Mouse (Mus musculus) left cerebral cortex, adult 8-10 months (tissue): ENCODE results near the gene Fto. TPM values are rescaled to one million over a fixed set of nuclear protein-coding genes. Genes with fewer than 3 reads are reported as not detected.

Source experiments
- DNase-seq, 2 experiments: peaks; one replicate each; pipeline ENCODE4 v3.0.0; 2022; ENCODE audit warnings: low spot score in 2 of 2
- total RNA-seq, 4 experiments: library from RNA; stranded (reverse); gene quantifications; 2 replicates each; pipeline ENCODE4 v1.2.4; 2022

Gene Fto
- total RNA-seq, 4 experiments from 2014 or later = 155 to 180 (median 173) TPM

DNA sequence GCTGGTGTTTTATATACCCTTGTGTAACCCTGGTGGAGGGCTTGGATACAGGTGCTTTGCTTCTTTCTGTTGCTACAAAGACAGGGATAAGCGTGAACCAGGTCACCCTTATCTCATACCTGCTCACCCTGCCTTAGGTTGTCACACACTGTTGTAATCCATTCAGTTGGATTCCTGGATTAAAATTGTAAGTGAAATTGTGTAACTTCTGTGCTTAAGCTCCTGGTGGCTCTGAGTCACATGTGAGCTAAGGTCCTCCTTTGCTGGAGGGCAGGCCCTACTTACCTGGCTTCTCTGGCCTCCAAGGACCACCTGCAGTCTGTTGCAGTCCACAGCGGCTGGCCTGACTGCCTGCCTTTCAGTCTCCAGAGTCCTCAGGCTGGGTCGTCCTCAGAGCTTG, 71.1 kb downstream of the Fto start:
- no peak for DNase-seq

DNA sequence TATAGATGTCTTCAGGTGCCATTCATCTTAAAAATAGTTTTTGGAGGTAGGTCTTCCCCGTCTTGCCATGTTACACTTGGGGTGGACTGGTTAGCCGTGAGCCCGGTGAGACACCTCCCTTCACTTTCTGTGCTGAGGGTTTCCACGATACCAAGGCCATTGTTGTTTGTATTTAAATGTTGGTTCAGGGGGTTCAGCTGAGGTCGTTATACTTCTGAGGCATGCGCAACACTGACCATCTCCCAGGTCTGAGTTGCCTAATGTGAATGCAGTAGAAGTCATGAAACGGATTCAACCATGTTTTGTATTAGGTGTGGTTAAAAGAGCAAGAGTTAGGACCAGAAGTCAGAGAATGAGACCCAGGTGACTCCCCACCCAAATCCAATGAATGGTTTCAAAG, 72.5 kb downstream of the Fto start:
- no peak for DNase-seq

DNA sequence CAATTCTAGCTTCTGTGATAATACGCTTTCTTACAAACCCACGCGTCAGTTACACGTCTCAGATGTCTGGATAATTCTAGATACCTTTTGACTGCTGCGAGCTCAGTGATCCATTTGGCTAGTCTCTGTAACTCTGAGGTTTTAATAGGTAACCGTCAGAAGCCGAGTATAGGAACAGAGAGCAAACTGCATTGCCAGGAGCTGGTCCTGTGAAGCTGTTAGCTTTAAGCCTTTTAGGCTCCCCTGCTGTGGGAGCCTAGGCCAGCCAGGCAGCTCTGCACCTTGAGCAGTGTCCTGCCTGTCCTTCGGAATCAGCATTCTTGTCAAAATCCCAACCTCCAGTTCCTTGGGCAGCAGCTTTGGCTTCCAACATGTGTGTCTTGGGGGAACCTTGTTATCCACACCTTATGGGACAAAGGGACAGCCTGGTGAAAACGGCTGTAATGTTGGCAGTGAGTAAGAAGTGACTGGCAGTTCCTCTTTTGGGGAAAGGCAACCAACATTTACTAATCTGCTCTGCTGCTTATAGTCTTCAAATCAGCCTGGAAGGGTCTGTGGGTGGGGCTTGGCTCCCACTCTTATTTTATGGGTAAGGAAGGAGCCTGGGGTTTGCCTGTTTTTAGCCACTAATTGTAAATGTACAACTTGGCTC, 77.2 kb downstream of the Fto start:
- no peak for DNase-seq

DNA sequence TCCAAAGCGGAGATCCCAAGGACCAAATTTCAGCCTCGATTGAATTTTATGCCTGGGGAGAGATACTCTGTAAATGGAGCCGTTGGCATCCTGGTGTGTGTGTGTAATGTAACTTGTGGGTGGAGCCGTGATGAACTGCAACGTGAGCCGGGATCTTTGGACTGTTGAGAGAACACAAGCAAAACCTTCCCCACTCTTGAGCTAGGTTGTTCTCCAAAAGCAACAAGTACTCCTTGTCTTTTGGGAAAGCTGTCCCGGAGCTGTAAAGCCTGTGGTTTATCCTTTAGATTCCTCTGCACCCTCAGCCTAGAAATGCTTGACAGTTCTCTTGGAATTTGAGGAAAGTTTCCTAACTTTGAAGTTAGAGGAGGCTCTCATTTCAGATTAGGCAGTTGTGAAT, 78.9 kb downstream of the Fto start:
- no peak for DNase-seq

DNA sequence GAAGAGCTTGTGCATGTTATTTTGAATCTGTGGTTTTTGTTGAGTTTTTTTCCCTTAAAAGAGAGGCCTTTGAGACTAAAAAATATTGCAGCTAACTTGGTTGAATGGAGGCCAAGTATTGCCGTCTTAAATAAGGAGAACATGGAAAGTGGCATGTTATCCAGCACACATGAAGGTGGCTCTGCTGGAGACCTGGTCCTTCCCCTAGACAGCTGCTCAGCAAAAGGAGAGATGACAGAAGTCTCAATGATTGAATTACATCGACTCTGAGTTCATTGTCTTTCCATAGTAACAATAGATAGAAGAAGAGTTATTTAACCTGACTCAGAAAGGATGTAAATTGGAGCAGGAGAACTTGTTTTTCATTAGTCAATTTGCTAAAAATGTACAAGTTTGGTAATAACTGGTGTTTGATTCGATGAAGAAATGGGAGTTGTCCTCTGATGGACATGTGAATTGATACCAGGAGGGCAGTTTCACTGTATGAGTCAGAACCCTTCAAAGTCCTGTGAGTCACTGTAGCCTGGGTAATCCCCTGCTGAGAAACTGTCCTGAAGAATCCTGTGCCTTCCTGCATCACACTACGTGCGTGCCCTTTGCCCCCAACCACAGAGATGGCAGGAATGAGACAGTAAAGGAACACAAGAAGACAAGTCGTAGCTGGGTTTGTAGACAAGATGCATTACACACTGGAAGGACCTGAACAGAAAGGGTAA, 82.2 kb downstream of the Fto start:
- no peak for DNase-seq

DNA sequence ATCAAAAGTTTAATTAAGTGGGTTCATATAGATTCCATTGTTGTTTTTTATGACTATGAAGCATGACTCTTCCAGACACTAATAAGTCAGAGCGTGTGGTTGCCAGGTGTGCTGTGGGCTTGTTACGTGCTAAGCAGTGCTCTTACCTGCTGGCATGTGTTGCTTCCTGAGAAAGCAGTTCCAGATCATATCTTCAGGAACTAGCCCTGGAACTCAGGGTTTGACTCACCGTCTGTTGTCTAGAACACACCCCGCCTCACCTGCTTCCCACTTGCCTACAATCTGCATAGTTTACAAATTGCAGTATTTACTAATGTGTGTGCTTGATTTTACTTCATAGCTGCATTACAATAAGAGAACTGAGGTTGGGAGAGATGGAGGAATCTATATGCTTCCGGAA, 84.7 kb downstream of the Fto start:
- DNase-seq = no peak

DNA sequence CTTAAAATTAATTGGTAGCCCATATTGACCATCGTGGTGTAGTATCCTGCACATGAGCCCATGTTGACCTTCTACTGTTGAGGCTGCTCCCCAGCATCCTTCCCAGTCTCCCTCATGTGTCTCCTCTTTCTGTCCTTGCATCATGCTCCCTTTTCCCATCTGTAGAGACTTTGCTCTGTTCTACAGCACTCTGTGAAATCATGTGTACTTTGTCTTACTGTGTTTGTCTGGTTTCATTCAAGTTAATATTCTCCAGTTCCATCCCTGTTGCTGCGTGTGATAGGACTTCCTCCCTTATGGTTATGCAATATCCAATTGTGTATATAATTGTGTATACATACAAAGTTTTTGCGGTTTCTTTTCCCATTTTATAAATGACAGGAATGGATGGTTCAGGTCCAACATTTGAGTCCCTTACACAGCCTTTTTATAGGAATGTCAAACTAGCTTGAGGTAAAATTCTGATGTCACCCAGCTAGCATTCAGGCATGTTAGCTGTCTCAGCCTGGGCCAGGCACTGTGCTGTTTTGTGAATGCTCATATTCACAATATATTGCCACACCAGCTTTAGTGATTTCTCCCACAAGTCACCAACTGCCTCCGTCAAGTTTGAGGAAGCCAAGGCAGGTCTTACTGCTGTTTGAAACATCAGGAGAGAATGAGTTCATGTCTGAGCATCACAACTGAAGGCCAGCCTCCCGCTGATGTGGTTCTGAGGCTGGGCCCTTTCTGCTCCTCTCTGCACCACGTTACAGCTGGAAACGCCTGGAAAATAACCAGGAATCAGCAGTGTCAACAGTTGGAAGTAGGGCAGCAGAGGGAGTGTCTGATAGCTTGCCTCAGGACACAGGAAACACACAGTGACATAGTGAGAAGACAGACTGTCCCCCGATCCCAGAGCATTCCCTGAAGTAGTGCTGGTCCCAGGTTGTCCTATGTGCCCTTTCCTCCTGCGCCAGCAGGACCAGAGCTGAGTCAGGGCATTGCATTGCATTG, 90.0 kb downstream of the Fto start:
- DNase-seq = no peak

DNA sequence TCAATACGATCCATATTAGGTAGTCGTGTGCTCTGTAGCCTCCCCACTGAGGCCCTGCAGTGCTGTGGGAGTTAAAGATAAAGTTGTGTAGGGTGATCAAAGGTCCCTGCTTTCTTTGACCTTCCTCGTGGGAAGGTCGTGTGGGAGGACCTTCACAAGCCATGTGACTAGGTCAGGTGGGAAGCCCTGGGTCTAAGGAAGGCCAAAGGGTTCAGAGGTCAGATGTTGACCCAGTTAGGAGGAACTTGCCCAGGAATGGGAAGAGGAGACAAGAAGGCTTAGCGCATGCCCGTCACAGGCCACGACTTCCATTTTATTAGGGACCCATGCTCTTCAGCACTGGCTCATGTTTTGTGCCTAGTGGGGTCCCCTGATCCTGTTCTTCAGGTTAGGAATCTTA, 91.0 kb downstream of the Fto start:
- DNase-seq = no peak

DNA sequence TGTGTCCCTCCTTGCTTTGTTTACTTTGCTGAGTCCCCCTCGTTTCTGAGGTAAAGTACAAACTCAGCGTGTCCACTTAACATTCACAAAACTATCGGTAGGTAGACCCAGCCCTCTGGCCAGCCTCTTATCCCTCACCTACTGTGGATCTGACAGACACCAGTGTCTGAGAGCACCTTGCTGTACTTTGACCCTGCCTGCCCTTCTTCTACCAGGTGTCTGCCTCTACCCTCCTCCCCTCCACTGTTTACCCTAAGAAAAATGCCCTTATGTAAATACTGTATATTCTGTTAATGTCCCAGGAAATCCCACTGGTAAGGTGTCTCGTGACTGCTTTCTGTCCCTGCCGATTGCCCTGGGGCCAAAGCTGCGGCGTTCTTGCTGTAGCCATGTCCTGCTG, 91.8 kb downstream of the Fto start:
- no peak for DNase-seq

DNA sequence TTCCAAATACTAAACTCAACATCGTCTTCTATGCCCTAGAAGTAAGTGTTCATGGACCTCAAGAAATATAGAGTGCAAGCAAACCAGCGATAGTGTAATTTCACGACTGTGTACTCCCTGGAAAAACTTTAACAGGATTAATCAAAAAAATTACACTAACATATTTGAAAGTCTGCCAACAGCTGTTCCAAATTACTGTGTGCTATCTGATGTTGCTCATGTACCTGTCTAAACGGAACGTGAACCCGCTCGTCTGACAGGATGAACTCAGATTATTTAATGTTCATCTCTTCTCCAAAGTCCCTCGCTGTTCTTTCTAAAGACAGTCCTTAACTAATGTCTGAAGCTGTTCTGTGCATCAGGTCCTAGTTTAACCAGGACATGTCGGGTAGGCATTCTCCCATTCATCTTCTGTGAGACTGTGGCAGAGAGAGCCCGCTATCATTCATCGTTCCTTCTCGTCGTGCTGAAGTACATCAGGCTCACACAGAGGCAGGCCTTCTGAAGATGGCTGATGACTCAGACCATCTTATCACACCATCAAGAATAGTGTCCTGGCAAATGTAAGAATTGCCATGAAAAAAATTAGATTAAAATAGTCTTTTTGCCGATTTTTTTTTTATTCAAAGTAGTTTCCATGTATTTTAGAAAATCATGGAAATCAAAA, 93.4 kb downstream of the Fto start:
- no peak for DNase-seq

DNA sequence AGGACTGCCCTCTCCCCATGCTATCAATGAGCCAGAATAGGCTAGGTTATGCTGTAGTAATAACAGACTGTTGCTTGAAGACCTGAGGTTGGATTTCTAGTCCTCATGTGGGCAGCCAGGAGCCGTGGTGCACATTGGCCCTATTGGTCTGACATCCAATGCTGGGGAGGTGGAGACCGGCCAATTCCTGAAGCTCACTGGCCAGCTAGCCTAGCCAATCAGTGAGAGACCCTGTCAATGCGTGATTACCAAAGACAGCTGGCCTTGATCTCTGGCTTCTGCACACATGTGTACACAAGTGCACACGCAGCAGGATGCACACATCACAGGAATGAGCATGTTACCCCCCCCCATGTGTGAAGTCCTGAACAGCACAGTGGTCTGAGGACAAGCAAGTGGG, 94.6 kb downstream of the Fto start:
- DNase-seq = no peak

DNA sequence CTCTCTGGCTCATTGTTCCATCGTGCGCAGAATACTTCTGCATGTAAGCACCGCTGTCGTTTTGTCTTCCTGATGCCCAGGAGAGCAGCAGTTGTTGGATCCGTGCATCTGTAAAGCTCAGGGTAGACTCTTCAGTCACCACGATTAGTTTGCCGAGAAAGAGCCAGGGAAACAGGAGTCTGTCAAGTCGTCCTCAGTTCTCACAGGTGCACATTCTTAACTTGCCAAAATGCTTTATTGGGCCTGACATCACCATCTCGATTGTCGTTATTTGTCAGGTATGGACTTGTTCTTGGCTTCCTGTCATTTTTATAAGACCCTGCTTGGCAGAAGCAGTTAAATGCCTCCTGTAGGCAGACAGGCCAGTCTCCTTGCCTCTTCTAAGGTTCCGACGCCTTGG, 96.7 kb downstream of the Fto start:
- no peak for DNase-seq

DNA sequence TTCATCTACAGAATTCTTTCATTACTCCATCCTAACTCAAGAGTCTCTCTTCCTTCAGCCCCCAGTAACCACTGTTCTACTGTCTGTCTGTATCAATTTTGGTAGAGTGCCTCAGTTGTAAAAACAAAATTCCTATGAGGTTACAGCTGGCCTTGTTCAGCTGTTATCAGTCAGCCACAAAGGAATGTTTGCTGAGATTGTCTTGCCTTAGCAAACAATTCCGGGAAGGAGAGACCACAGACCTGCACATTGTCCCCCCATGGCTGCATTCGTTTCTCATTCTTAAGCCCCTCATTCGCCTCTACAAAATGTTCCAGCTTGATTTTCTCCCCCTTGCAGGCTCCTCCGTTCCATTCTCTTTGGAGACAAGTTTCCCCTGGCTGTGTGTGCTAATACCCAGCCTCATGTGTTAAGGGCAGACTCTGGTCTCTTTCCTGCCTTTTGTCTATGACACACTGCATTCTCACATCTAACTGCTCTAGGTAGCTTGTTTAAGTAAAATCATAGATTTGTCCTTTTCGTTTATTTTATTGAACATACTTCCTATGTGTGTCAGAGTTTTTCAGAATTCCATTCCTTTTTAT, 111.3 kb downstream of the Fto start:
- DNase-seq = no peak

DNA sequence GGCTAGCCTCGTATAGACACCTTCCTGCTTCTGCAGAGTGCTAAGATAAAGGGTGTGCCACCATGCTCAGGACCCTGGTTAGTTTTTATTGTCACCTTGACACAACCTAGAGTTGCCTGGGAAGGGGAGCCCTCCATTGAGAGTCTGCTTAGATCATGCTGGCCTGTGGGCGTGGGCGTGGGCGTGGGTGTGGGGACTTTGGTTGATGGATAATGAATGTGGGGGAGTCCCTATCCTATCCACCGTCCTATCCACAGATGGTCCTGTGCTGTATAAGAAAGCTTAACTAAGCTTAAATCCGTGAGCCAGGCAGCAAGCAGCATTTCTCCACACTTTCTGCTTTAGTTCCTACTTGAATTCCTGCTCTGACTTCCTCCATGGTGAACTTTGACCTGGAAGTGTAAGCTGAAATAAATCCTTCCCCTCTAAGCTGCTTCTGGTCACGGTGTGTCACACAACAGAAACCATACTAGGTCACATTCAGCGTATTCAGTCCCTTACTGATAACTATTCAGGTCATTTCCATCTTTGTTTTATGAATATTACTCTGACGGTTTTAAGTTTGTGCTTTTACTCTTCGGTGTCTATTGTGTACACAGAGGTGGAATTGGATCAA, 112.0 kb downstream of the Fto start:
- no peak for DNase-seq

DNA sequence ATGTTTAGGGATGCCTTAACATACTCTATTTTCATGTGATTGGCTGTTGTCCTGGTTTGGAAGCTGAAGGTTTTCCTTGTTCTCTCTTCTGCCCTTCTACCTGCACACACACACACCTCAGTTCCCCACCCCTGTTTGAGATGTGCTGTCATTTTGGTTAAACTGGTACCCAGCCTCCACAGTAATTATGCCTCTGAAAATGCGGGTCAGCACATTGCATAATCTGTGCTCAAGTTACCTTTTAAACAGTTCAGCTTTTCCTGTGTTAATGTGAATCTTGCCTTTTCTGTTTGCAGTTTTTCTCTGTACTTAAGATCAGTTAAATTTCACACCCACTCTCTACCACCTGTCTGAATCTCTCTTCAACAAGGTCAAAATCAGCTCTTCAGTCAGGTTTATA, 113.2 kb downstream of the Fto start:
- no peak for DNase-seq

DNA sequence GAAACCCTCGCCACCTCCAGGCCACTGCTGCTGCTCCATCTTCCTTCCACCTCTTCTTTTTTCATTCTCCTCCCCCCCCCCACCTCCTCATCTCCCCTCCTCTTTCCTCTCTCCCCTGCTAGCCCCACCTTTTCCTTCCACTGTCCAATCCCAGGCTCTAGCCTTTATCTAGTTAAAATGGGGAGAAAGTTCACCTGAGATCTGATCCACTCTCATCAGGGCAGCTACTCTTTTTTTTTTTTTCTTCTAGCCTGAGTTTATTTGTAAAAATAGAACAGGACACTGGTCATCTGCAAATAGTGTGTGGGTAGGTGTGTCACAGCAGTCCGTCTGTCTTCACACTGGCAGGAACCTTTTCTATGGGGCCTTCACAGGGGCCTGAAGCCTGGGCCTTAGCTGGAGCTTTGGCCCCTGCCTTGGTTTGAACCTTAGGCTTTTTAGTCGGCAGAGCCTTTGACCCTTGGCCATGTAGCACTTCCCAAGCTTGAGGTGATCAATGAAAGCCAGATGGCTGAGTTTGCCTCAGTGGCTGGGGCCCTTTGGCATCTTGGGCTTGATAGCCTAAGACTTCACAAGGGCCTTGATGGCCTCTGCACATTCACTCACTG, 117.1 kb downstream of the Fto start:
- DNase-seq = no peak

DNA sequence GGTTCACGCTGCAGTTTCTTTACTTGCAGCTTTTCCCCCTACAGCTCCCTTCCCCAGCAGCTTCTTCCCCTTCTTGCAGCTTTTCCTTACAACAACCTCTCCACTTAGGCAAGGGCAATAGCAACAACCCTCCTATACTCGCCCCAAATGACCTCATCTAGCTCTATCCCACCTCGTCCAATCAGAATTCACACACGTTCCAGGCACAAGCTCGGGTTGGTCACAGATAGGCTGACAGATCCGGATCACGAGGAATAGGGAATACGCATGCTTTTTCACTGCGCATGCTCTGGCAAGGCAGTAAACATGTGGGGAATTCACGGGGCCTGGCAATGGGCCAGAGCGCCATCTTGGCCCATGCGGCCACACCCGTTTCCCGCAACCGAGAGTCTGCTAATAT, 122.7 kb downstream of the Fto start:
- DNase-seq = no peak

DNA sequence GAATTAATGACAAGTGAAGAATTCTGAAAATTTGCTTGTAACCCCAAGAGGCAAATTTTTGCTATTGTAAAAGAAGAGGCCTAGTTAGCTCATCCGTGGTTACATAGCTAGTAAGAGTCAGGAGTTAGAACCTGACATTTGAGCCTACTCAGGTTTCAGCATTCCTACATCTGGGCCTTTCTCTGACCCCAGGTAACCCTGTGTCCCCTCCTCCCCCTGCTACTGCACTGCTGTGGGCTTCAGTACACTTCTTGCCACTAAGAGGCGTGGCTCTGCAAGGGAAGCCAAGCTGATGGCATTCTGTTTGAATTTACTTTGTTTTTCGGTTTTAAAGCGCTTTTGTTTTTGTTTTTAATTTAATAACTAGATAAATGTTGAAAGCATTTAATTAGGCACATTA, 130.6 kb downstream of the Fto start:
- no peak for DNase-seq

DNA sequence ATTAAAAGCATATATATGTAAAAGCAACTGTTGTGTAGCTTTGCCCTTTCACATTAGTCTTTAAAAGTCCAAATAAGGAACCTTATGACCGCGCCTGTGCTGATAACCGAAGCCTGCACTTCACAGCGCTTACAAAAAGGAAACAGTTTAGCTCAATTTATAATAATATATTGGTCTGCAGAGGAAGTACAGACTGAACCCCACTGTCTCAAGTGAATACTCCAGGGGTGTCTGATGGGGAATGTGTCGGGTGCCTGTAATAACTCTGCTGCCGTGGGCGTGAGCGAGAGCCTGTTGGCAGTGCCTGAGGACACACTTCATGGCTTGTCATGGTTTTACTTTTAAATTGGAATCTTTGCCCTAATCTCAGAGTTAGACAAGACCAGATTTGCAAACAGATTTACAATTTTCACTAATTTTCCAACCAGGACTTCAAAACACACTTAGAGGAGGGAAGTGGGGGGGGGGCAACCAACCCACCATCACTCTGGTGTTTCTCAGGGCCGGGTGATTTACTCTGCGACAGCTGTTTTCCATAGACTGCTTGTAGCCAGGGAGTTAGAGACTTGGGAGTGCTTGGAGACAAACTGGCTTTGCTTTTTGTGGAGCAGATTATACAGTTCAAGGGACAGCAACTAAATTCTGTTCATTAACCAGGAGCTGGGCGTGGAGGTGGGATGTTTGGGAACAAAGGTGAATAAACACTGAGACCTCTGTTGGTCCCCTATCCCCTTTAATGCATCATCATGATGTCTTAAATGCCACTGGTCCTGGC, 131.5 kb downstream of the Fto start:
- no peak for DNase-seq

DNA sequence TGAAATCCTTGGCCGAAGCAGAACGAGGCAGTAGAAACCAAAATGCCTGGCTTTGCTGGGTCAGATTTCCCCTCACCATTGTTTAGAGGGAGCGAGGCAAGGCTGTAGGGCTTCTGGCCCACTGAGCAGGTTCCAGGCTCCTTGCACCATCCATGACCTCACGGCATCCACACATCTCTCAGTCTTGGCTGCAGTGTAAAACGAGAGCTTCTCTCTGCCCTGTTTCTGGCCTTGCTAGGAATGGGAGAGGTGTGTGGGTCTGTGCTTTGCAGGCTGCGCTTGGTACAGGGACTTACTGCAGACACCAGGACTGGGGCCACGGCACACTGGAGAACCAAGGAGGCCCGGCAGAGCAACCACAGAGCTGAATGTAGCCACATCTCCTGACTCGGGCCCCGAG, 132.2 kb downstream of the Fto start:
- no peak for DNase-seq
